18 mouse cellular contexts compared by ENCODE assay signal in the genomic region with DNA sequence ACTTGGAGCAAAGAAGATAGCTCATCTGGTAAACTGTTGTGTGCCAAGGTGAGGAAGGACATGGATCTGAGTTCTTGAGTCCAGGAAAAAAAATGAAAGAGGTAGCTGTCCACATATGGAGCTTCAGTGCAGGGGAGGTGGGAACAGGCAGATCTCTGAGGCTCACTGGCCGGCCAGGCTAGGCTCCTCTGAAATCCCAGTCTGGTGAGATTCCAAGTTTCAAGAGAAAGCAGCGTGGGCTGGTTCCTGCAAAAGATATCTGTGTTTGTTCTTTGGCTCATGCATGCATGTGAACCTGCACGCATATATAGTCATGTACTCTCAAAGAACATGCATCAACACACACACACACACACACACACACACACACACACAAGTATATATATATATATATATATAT.
DNase-seq lines count a peak whose midpoint lies in the region; ATAC-seq lines count a peak whose summit lies in the region.
"Had no signal": no experiment of that assay in that cellular context is flagged by ENCODE, and none has a peak within 500 bp of the region (broad histone marks: within the 10 kb centered on the region; RNA-seq: fewer than 3 reads in every experiment).

No protein-coding gene starts in this region.

- peak; percentile 78 for ATAC-seq in frontal cortex, adult (ENCODE audit: low TSS enrichment)
- ATAC-seq: CD4-positive, CD25-positive, alpha-beta regulatory T cell, adult 4 months; forebrain, embryonic 15.5 days had no signal

- no peak for DNase-seq in frontal cortex, postnatal 14 days (ENCODE audit: low spot score in 2 of 2)
- DNase-seq in layer of hippocampus, adult 9-11 months = peak; percentile 7
- DNase-seq in layer of hippocampus, adult 11-12 months (ENCODE audit: low spot score) = no peak
- DNase-seq in right cerebral cortex, adult 18-20 months = peak; percentile 43
- DNase-seq in right cerebral cortex, postnatal 4 days = no peak
- DNase-seq in brain, adult 2 months (ENCODE audit: low read depth, low spot score) = peak; percentile 52
- DNase-seq: adrenal gland, adult 8-10 months; adrenal gland, postnatal 36 days; B cell, adult 2 months; cerebellum, adult 11-12 months; cerebellum, adult 9-10 months; cerebellum, postnatal 25 days; gastrocnemius, postnatal 14 days; heart, adult 2 months; heart, postnatal 14 days had no signal

Comparison
In these comparisons a context has a peak if more than half of its experiments do, and no peak if none do; other contexts are left out.
1. DNase-seq: peak in layer of hippocampus, adult 9-11 months (single experiment), right cerebral cortex, adult 18-20 months (single experiment) and brain, adult 2 months (single experiment); none in frontal cortex, postnatal 14 days (0 of 2), layer of hippocampus, adult 11-12 months (single experiment) and right cerebral cortex, postnatal 4 days (single experiment).